Mouse (Mus musculus) T-helper 2 cell (primary cell): ENCODE results near the gene Capn7.

Source experiments
- in situ Hi-C: fragments of 300-600 bp; cut with MboI, MseI; formaldehyde crosslinking; loops from one replicate; pipeline ENCODE4 v1.15.1; 2025; ENCODE audit warnings: high pct_unique_total_duplicates

Capn7 gene

DNA sequence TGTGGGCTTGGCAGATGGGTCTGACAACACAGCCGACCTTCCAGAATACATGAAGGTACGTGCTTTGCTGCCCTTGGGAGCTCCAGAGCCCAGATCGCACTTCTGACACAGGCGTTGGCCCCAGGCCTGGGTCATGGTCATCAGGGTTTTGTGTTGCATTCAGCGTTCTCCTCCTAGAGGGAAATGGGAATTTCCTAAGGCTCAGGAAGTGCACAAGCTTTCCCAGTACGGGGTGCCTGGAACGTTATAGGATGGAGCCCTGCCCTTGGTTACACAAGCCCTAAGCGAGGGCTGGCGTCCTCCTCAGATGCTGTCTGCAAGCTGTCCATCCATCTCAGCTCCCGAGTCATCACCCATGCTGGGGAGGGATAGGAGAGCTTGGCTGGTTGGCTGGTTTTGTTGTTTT lies 76.2 kb downstream of the Capn7 start:
- in situ Hi-C loops = no loop called here

DNA sequence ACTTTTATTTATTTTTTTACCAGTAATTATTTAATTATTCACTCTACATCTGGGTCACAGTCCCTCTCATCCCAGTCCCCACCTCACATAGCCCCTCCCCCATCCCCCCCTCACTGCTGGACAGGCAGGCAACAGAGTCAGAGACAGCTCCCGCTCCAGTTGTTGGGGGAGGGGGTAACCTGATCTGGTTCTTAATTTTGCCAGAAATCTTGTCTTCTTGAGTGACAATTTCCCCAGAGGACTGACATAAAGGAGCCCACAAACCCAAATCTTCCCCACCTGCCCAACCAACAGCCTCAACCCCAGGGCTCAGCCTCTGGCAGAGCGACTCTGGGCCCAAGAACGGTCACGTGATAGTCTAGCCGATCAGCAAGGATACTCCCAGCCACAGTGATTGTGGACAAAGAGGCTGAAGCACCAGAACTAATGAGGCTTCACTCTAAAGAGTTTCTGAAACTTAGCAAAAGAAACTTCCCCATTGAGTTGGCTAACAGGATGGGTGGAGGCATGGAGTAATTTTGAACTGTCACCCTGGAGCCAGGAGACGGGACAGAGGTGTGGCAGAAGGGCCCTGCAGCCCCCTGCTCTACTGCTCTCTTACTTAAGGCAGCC lies 77.1 kb downstream of the Capn7 start:
- in situ Hi-C loops = no loop called here

DNA sequence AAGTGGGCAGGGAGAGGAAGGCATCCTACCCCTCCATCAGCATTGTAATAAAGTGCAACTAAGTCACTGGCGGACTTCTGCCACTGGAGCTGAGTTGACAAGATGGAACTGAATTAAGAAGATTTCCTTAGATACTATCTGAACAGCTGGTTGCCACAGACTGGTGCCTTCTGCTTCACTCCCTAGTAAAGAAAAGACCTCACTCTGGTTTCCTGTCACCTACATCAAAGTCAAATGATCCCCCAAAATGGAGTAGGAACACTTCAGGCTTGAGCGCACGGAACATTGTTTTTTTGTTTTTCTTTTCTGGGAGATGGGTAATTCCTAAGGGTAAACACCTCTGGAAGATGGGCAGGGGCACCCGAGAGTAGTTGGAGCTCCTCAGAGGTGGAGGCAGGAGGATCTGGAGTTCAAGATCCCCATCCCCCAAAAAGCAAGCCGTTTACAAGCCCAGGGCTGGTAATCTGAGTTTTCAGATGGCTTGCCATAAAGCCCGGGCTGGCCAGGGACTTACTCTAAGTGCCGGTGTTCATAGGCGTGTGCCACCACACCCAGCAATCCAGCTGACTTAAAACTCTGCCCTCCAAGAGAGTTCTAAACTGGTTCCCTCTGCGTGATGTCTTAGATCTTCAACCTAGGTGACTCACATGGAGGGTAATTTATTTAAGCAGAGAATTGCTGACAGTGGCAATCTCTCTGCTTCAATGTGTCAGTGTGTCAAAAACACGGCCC lies 78.0 kb downstream of the Capn7 start:
- in situ Hi-C loops = no loop called here

DNA sequence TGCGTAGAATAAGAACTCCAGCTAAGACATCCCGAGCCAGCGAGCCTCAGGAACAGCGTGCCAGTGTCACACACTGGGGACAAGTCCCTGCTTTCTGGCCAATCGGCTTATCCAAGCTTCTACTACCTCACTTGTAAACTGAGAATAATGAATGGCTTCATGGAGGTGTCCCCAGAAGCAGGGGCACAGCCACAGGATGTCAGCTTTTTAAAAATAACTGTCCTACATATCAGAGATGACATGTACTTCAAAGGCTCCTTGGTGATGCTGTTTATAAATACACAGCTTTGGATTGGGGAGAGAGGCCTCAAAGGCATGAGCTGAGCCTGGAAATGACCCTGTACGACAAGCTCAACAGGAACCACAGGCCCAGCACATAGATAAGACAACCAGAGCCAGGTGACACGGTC lies 78.5 kb downstream of the Capn7 start:
- in situ Hi-C loops = no loop called here

DNA sequence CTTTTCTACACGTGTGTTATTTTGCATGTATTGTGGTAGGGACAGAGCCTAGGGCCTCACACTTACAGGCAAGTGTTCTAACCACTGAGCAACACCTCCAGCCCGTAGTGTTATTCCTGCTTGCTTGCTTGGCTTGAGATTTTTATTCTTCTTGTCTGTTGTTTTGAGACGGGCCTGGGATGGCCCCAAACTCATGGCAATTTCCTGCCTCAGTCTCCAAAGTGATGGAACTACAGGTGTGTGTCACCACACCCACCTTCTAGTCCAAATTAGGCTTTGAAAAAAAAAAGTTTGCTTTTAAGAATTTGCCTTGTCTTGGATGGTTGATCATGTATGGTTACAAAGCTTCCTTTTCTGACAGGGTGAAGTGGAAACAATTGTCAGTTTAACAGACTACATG lies 80.0 kb downstream of the Capn7 start:
- in situ Hi-C loops = no loop called here

DNA sequence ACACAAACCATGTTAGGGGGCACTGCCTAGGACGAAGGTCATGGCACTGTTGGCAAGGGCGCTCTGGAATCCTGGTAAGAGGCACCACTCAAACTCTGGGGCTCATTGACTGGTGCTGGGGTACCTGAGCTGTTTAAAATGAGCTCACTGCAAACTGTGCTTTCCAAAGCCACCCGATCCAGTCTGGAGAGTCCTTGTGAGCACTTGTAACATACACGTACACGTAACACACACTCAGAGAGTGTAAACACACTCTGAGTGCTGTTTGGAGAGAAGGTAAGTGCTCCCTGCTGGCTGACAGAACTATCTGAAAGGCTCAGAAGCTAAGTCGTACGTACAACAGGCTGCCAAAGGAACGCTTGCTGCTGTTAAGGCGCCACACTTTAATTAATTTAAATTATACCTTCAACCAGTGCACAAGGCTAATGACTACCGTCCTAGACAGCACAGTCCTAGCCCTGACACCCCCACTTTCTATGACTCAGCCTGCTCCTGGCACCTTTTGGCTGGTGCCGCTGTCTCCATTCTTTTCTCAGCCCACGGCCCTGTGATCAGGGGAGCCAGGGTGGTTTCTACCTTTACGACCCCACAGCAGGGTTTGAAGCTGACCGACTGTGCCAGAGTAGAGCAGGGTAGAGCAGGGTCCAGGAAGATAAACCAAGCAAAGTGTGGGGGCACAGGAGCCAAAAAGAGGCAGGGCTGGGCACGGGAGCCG lies 80.6 kb downstream of the Capn7 start:
- in situ Hi-C loops = no loop called here

DNA sequence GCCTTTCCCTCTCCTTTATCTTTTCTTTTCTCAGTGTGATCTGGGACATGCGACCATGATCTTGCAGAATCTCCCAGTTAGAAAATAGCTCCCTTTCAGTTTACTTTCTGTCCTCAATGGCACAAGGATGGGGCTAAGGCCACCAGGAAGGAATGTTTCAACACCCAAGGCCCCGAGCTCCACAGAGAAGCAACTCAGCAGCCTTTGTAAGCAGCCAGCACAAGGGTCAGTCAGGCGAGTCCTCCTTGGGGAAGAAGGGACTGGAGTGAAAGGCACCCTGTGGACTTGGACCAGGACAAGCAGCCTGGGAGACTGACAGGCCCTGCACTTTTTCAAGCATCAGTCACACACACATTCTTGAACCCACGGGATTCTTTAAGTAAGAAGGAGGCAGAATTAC lies 82.8 kb downstream of the Capn7 start:
- in situ Hi-C loops = no loop called here

DNA sequence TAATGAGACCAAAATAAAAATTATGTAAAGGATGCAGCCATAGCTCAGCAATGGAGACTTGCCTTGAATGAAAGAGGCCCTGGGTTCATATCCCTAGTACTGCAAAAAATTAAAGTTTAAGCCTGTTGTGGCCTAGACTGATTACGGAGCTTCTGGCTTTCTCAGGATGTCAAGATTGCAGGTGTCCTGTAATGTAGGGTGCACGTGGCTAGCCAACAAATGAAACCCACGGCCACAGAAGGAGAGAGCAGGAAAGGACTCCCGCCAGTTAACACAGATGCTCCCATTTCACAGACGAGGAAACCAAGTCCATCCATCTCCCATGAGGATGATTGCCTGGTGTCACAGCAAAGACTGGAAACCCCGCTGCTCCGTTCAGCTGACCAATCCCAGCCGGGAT lies 83.7 kb downstream of the Capn7 start:
- in situ Hi-C loops = no loop called here

DNA sequence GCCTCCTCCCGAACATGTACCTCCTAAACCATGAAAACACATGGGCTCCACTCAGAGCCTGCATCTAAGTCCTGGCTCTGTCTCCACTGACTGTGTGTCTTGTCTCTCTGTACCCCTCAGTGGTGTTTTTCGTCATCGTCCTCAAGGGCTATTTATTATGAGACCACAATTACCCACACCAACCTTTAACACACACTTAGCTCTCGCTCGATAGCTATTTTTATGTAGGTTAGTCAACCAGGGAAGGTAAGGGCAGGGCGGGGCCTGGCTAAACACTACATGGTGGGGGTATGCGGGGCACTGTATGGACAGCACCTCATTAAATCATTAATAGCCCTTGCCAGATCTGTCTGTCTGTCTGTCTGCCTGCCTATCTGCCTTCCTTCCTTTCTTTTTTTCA lies 84.1 kb downstream of the Capn7 start:
- in situ Hi-C loops = no loop called here

DNA sequence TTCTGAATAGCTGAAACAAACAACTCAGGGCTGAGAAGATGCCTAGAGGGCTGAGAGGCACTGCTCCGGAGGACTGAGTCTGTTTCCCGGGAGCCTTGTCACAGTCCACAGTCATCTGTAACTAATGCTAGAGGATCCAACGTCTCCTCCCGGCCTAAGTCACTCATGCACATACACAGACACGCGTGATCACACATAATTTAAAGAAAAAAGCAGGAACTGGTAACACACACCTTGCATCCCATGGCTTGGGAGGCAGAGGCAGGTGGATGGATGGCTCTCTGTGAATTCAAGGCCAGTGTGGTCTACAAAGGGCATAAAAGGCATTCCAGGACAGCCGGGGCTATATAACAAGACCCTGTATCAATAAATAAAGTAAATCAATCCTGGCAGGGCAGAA lies 84.5 kb downstream of the Capn7 start:
- in situ Hi-C loops = no loop called here
